25 mouse cellular contexts compared by ENCODE assay signal in the genomic region with DNA sequence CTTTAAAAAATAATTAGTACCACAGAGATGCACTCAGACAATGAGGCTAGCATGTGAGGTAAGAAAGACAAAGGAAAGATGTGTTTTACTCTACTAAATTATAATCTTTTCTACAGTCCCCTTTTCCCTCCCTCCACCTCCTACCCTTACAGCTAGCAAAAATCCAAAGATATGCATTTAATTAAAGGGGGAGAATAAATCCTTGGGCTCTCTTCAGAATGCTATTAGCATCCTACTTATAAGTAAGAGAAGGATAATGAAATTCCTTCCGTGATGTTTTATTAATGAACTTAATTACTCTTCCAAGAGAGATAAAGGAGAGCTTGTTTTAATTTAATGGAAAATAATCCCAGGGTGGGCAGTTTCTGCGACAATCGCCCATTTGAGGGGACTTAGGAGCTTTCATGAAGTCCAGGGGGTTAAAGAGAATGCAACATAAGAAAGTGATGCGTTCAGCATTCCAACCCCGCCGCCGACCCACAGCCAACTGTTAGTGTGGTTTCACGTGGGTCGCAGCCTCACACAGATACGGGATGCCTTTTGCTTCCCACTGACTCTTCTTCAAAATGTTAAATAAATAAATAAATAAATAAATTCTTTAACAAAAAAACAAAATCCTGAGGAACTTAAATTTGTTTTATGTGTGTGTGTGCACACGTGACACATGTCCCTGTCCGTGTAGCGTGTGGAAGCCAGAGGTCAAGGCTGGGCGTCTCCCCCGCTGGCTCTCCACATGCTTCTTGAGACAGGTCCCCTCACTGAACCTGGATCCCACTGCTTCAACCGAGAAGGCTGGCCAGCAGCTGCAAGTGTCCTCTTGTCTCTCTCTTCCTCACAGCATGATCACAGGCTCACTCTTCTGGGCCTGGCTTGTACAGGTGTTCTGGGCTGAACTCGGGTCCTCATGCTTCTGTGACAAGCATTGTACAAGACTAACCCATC.
DNase-seq lines count a peak whose midpoint lies in the region; ATAC-seq and TF ChIP-seq lines count a peak whose summit lies in the region.
"Had no signal": no experiment of that assay in that cellular context is flagged by ENCODE, and none has a peak within 500 bp of the region (broad histone marks: within the 10 kb centered on the region; RNA-seq: fewer than 3 reads in every experiment).

No protein-coding gene starts in this region.

- 81% methylated on average over 17 of the region's 17 CpGs for WGBS in forebrain, embryonic 10.5 days
- 56% methylated on average over 17 of the region's 17 CpGs for WGBS in forebrain, embryonic 12.5 days
- 58% methylated on average over 17 of the region's 17 CpGs for WGBS in midbrain, embryonic 12.5 days
- 55% methylated on average over 17 of the region's 17 CpGs for whole genome bisulfite sequencing in midbrain, postnatal 0 days
- WGBS in hindbrain, embryonic 16.5 days = 61% methylated on average over 17 of the region's 17 CpGs
- WGBS in neural tube, embryonic 15.5 days = 56% methylated on average over 17 of the region's 17 CpGs

- H3K9me3 ChIP-seq in forebrain, embryonic 10.5 days = no peaks in the 10 kb centered on the region
- H3K9me3 ChIP-seq in forebrain, embryonic 12.5 days = no peaks in the 10 kb centered on the region
- no peaks in the 10 kb centered on the region for H3K9me3 ChIP-seq in midbrain, embryonic 12.5 days
- no peaks in the 10 kb centered on the region for H3K9me3 ChIP-seq in midbrain, postnatal 0 days (ENCODE audit: low read length)
- no peaks in the 10 kb centered on the region for H3K9me3 ChIP-seq in hindbrain, embryonic 16.5 days (ENCODE audit: control insufficient read depth, low read length)
- no peaks in the 10 kb centered on the region for H3K9me3 ChIP-seq in neural tube, embryonic 15.5 days (replicated peaks)
- H3K9me3 ChIP-seq: embryonic facial prominence, embryonic 15.5 days; heart, embryonic 15.5 days; intestine, embryonic 15.5 days; limb, embryonic 12.5 days had no signal

- DNase-seq in forebrain, embryonic 10.5 days (ENCODE audit: extremely low spot score, low spot score) = no peak
- DNase-seq in midbrain, postnatal 0 days (ENCODE audit: low spot score) = no peak
- no peak for DNase-seq in gastrocnemius, adult 18-20 months (ENCODE audit: low spot score)
- no peak for DNase-seq in left cerebral cortex, postnatal 4 days
- DNase-seq: adrenal gland, postnatal 14 days; cerebellum, adult 8-10 months; gastrocnemius, adult 2 months; heart, postnatal 4 days; kidney, adult 8-10 months; kidney, postnatal 10 days; layer of hippocampus, postnatal 36 days; liver, postnatal 0 days; thymus, postnatal 14 days had no signal

- no peak overlapping the region for H3K9ac ChIP-seq in forebrain, embryonic 12.5 days
- H3K9ac ChIP-seq in midbrain, embryonic 12.5 days (replicated peaks) = no peak overlapping the region
- H3K9ac ChIP-seq in midbrain, postnatal 0 days (replicated peaks; ENCODE audit: low read length, poor library complexity, severe bottlenecking) = no peak overlapping the region
- no peak overlapping the region for H3K9ac ChIP-seq in hindbrain, embryonic 16.5 days (ENCODE audit: low read depth, low read length)
- H3K9ac ChIP-seq in neural tube, embryonic 15.5 days (replicated peaks) = no peak overlapping the region
- H3K9ac ChIP-seq: embryonic facial prominence, embryonic 15.5 days; heart, embryonic 15.5 days; intestine, embryonic 15.5 days; limb, embryonic 12.5 days; liver, postnatal 0 days had no signal

- no peak overlapping the region for H3K4me2 ChIP-seq in forebrain, embryonic 12.5 days
- no peak overlapping the region for H3K4me2 ChIP-seq in midbrain, embryonic 12.5 days (replicated peaks)
- no peak overlapping the region for H3K4me2 ChIP-seq in midbrain, postnatal 0 days (ENCODE audit: low read depth, low read length, poor library complexity, severe bottlenecking)
- no peak overlapping the region for H3K4me2 ChIP-seq in hindbrain, embryonic 16.5 days (ENCODE audit: low read length)
- H3K4me2 ChIP-seq in neural tube, embryonic 15.5 days = no peak overlapping the region
- H3K4me2 ChIP-seq: embryonic facial prominence, embryonic 15.5 days; heart, embryonic 15.5 days; intestine, embryonic 15.5 days; limb, embryonic 12.5 days; liver, embryonic 11.5 days had no signal

- no peak for TF ChIP-seq CTCF in midbrain, postnatal 0 days (IDR thresholded peaks at IDR 0.05)

- peaks cover 7% of the 10 kb centered on the region; the same call in 1 of the 2 replicates for H3K36me3 ChIP-seq in forebrain, embryonic 10.5 days (replicated peaks)
- H3K36me3 ChIP-seq in forebrain, embryonic 12.5 days (replicated peaks) = no peaks in the 10 kb centered on the region; the same call in none of the 2 replicates
- H3K36me3 ChIP-seq in midbrain, embryonic 12.5 days = peaks cover 7% of the 10 kb centered on the region; the same call in 1 of the 2 replicates
- peaks cover 15% of the 10 kb centered on the region for H3K36me3 ChIP-seq in midbrain, postnatal 0 days (ENCODE audit: insufficient read depth, low read length)
- peaks cover 10% of the 10 kb centered on the region for H3K36me3 ChIP-seq in hindbrain, embryonic 16.5 days (ENCODE audit: control insufficient read depth, insufficient read depth, low read length)
- H3K36me3 ChIP-seq in neural tube, embryonic 15.5 days = peaks cover 7% of the 10 kb centered on the region; the same call in 1 of the 2 replicates

- H3K4me1 ChIP-seq in forebrain, embryonic 10.5 days = peaks cover 29% of the 10 kb centered on the region
- H3K4me1 ChIP-seq in forebrain, embryonic 12.5 days = peaks cover 16% of the 10 kb centered on the region
- peaks cover 18% of the 10 kb centered on the region for H3K4me1 ChIP-seq in midbrain, embryonic 12.5 days
- H3K4me1 ChIP-seq in midbrain, postnatal 0 days (ENCODE audit: insufficient read depth, low read length) = no peaks in the 10 kb centered on the region
- H3K4me1 ChIP-seq in hindbrain, embryonic 16.5 days (ENCODE audit: control insufficient read depth, insufficient read depth, low read depth, low read length) = no peaks in the 10 kb centered on the region
- H3K4me1 ChIP-seq in neural tube, embryonic 15.5 days = peaks cover 19% of the 10 kb centered on the region

- ATAC-seq in forebrain, embryonic 12.5 days (ENCODE audit: low FRiP score) = no peak
- peak; percentile 53 for ATAC-seq in midbrain, embryonic 12.5 days (ENCODE audit: low FRiP score, low read depth)
- no peak for ATAC-seq in midbrain, postnatal 0 days (ENCODE audit: low FRiP score)
- ATAC-seq in hindbrain, embryonic 16.5 days = peak; percentile 66
- ATAC-seq in neural tube, embryonic 15.5 days (ENCODE audit: low FRiP score) = peak; percentile 80; the same call in 1 of the 2 replicates
- ATAC-seq: activated CD4-positive, CD25-positive, alpha-beta regulatory T cell, adult 4 months; intestine, embryonic 15.5 days; liver, postnatal 0 days; lung, postnatal 0 days had no signal

- H3K4me3 ChIP-seq in forebrain, embryonic 10.5 days = no peak overlapping the region
- no peak overlapping the region for H3K4me3 ChIP-seq in forebrain, embryonic 12.5 days (replicated peaks)
- H3K4me3 ChIP-seq in midbrain, embryonic 12.5 days = no peak overlapping the region
- no peak overlapping the region for H3K4me3 ChIP-seq in midbrain, postnatal 0 days (ENCODE audit: low read depth, low read length)
- no peak overlapping the region for H3K4me3 ChIP-seq in hindbrain, embryonic 16.5 days (ENCODE audit: low read length)
- H3K4me3 ChIP-seq in neural tube, embryonic 15.5 days (replicated peaks) = no peak overlapping the region
- H3K4me3 ChIP-seq: embryonic facial prominence, embryonic 15.5 days; gastrocnemius, adult 2 months; heart, embryonic 15.5 days; intestine, embryonic 15.5 days; limb, embryonic 12.5 days had no signal

- peak overlapping the region; percentile 54; the same call in 1 of the 2 replicates for H3K27ac ChIP-seq in forebrain, embryonic 10.5 days
- H3K27ac ChIP-seq in forebrain, embryonic 12.5 days = no peak overlapping the region
- H3K27ac ChIP-seq in midbrain, embryonic 12.5 days (replicated peaks) = no peak overlapping the region
- no peak overlapping the region for H3K27ac ChIP-seq in midbrain, postnatal 0 days (ENCODE audit: low read depth, low read length)
- no peak overlapping the region for H3K27ac ChIP-seq in hindbrain, embryonic 16.5 days (ENCODE audit: low read depth, low read length)
- H3K27ac ChIP-seq in neural tube, embryonic 15.5 days (replicated peaks) = no peak overlapping the region
- H3K27ac ChIP-seq: embryonic facial prominence, embryonic 15.5 days; gastrocnemius, adult 2 months; heart, embryonic 15.5 days; intestine, embryonic 15.5 days; limb, embryonic 12.5 days; macrophage had no signal

- H3K27me3 ChIP-seq in forebrain, embryonic 10.5 days (ENCODE audit: poor library complexity, severe bottlenecking) = no peaks in the 10 kb centered on the region
- H3K27me3 ChIP-seq in forebrain, embryonic 12.5 days = no peaks in the 10 kb centered on the region
- H3K27me3 ChIP-seq in midbrain, embryonic 12.5 days = no peaks in the 10 kb centered on the region
- H3K27me3 ChIP-seq in midbrain, postnatal 0 days (ENCODE audit: insufficient read depth, low read length) = no peaks in the 10 kb centered on the region
- H3K27me3 ChIP-seq in hindbrain, embryonic 16.5 days (replicated peaks; ENCODE audit: control insufficient read depth, insufficient read depth, low read length) = no peaks in the 10 kb centered on the region
- no peaks in the 10 kb centered on the region for H3K27me3 ChIP-seq in neural tube, embryonic 15.5 days (replicated peaks)
- H3K27me3 ChIP-seq: embryonic facial prominence, embryonic 15.5 days; heart, embryonic 15.5 days; intestine, embryonic 15.5 days; limb, embryonic 12.5 days had no signal

- intact Hi-C loops in left cerebral cortex, postnatal 4 days (cut with DNase I) = no loop called here

Comparison
In these comparisons a context has a peak if more than half of its experiments do, and no peak if none do; other contexts are left out.
1. ATAC-seq: peak in midbrain, embryonic 12.5 days (single experiment), hindbrain, embryonic 16.5 days (single experiment) and neural tube, embryonic 15.5 days (single experiment); none in forebrain, embryonic 12.5 days (single experiment) and midbrain, postnatal 0 days (single experiment).